Mouse (Mus musculus) heart, embryonic 11.5 days (tissue): Measurements from ENCODE around the gene Nucks1. TPM values are rescaled to one million over a fixed set of nuclear protein-coding genes. Genes with fewer than 3 reads are reported as not detected.

Experiments used
- ATAC-seq: fragments of 200-750 bp; cut with Nextera tagmentation; replicated peaks from 2 replicates; pipeline ENCODE4 v1.8.0; 2017; ENCODE audit warnings: moderate library complexity; ENCODE audit not compliant: insufficient number of reproducible peaks, low FRiP score, low TSS enrichment
- H3K27ac ChIP-seq: fragments of 300-500 bp; sonication (generic); 2 replicates; pipeline ENCODE4 v1.5.1; 2014; ENCODE audit warnings: mild to moderate bottlenecking, low read depth, low read length
- H3K27me3 ChIP-seq: fragments of 300-500 bp; sonication (generic); 2 replicates; pipeline ENCODE4 v1.6.1; 2014; ENCODE audit warnings: mild to moderate bottlenecking, low read length, mixed read lengths; ENCODE audit not compliant: control insufficient read depth, insufficient read depth
- H3K36me3 ChIP-seq: fragments of 300-500 bp; sonication (generic); 2 replicates; pipeline ENCODE4 v1.6.1; 2014; ENCODE audit warnings: mild to moderate bottlenecking, low read length, moderate library complexity, mixed read lengths; ENCODE audit not compliant: control insufficient read depth, insufficient read depth
- H3K4me1 ChIP-seq: fragments of 300-500 bp; sonication (generic); 2 replicates; pipeline ENCODE4 v1.6.1; 2014; ENCODE audit warnings: low read length; ENCODE audit not compliant: control insufficient read depth, insufficient read depth
- H3K4me2 ChIP-seq: fragments of 300-500 bp; sonication (generic); 2 replicates; pipeline ENCODE4 v1.6.1; 2014; ENCODE audit warnings: mild to moderate bottlenecking, moderate library complexity
- H3K4me3 ChIP-seq: fragments of 300-500 bp; sonication (generic); 2 replicates; pipeline ENCODE4 v1.5.1; 2014; ENCODE audit warnings: low read depth, low read length
- H3K9ac ChIP-seq: fragments of 300-500 bp; sonication (generic); 2 replicates; pipeline ENCODE4 v1.6.1; 2014; ENCODE audit warnings: mild to moderate bottlenecking, low read depth, low read length, moderate library complexity
- H3K9me3 ChIP-seq: fragments of 300-500 bp; sonication (generic); replicated peaks from 2 replicates; pipeline ENCODE4 v1.6.1; 2016; ENCODE audit warnings: low read length; ENCODE audit not compliant: control insufficient read depth
- WGBS: fragments of 180-500 bp; shearing (Covaris S2); extraction: QIAGEN DNeasy Blood & Tissue Kit; methylation state at CpG from one replicate; pipeline ENCODE4 v1.1.7; 2014; ENCODE audit not compliant: insufficient replicate concordance; 5-methylcytosine and 5-hydroxymethylcytosine counted together
- polyA plus RNA-seq: library from polyadenylated mRNA; unstranded; fragments of >200 nt; fragmentation: Nextera tagmentation; extraction: Ambion mirVana; gene quantifications from 2 replicates; pipeline ENCODE4 v1.2.1, GENCODE M21; 2014

Gene Nucks1
- polyA plus RNA-seq, 1 experiment from 2014 or later = 36.1 TPM

DNA sequence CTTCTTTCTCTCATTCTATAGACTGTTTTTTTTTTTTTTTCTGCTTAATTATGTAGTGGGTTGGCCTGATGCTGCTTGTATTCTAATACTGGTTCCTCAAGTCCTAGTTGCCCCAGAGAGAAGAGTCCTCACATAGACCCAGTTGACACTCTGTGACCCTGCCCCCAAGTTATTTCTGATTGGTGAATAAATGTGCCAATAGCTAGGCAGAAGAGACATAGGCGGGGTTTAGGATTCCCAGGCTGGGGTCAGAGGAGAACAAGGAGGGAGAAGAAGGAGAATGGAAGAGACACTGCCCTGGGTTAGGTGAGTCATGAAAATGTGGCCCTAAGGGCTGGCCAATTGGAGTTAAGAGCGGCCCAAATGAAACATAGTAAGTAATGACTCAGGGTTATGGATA is 30.5 kb upstream of the Nucks1 start:
- H3K27me3 ChIP-seq = no peaks in the 10 kb centered on the region
- H3K27ac ChIP-seq = no peak overlapping the region
- H3K9me3 ChIP-seq = no peaks in the 10 kb centered on the region
- WGBS = 63% methylated on average over 2 of the region's 2 CpGs
- ATAC-seq = no peak
- H3K4me3 ChIP-seq = no peak overlapping the region
- H3K9ac ChIP-seq = no peak overlapping the region
- H3K4me1 ChIP-seq = no peaks in the 10 kb centered on the region
- no peaks in the 10 kb centered on the region for H3K36me3 ChIP-seq
- H3K4me2 ChIP-seq = no peak overlapping the region

DNA sequence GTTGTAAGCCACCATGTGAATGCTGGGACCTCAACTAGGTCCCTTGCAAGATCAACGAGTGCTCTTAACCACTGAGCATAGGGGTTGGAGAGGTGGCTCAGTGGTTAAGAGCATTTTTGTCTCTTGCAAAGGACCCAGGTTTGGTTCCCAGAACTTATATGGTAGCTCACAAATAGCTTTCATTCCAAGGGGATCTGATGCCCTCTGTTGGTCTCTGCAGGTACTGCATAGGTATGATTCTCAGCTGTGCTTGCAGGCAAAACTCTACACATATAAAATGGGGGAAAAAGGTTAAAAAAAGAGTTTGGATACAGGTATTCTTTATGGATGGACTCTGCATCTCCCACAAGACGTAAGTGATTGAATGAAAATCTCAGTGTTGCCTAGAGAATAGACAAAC is 27.5 kb upstream of the Nucks1 start:
- WGBS = 43% methylated on average over 2 of the region's 2 CpGs
- Histone ChIP-seq H3K36me3 (no peaks in the 10 kb centered on the region), H3K4me3 (no peak overlapping the region), H3K27me3 (no peaks in the 10 kb centered on the region), H3K27ac (no peak overlapping the region), H3K4me1 (no peaks in the 10 kb centered on the region), H3K9me3 (no peaks in the 10 kb centered on the region), H3K4me2 (no peak overlapping the region), H3K9ac (no peak overlapping the region)
- no peak for ATAC-seq

DNA sequence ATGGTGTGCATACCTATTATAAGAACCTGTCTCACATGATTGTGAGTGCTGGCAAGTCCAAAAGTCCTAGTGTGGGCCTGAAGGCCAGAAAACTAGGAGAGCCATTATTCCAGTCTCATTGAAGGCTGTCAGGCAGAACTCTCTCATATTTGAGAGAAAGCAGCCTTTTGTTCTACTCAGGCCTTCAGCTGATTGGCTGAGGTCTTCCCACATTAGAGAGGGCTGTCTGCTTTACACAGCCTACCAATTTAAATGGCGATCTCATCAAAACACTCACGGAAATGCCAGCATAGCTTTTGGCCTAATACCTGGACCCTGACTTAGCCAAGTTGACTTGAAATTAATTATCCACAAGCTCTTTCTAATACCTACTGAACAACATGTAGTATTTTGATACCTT is 24.2 kb upstream of the Nucks1 start:
- H3K27me3 ChIP-seq = no peaks in the 10 kb centered on the region
- H3K9me3 ChIP-seq = no peaks in the 10 kb centered on the region
- H3K4me2 ChIP-seq = no peak overlapping the region
- H3K27ac ChIP-seq = no peak overlapping the region
- H3K4me1 ChIP-seq = no peaks in the 10 kb centered on the region
- H3K36me3 ChIP-seq = no peaks in the 10 kb centered on the region
- no peak for ATAC-seq
- 67% methylated on average over 2 of the region's 2 CpGs for WGBS
- H3K4me3 ChIP-seq = no peak overlapping the region
- H3K9ac ChIP-seq = no peak overlapping the region

DNA sequence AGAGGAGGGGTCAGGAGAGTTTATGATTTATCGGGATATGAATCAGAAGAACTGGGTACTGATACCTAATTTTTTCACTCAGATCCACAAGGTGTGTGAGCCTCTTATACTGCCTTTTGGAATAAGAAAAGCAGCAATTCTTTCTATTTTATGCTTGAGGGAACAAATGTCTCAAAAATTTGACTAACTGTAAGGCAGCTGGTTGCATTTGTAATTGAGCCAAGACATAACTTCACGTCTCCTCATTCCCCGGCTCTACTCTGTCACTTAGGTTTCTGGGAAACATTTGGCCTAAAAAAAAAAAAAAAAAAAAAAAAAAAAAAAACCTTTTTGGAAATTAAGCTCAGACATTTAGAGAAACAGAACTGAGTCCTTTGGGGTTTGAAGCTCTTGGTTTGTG is 23.7 kb upstream of the Nucks1 start:
- no peaks in the 10 kb centered on the region for H3K9me3 ChIP-seq
- H3K4me1 ChIP-seq = no peaks in the 10 kb centered on the region
- H3K27me3 ChIP-seq = no peaks in the 10 kb centered on the region
- H3K36me3 ChIP-seq = no peaks in the 10 kb centered on the region
- WGBS = 88% methylated on average over 3 of the region's 3 CpGs
- H3K4me2 ChIP-seq = no peak overlapping the region
- no peak overlapping the region for H3K4me3 ChIP-seq
- no peak overlapping the region for H3K27ac ChIP-seq
- no peak for ATAC-seq
- H3K9ac ChIP-seq = no peak overlapping the region

DNA sequence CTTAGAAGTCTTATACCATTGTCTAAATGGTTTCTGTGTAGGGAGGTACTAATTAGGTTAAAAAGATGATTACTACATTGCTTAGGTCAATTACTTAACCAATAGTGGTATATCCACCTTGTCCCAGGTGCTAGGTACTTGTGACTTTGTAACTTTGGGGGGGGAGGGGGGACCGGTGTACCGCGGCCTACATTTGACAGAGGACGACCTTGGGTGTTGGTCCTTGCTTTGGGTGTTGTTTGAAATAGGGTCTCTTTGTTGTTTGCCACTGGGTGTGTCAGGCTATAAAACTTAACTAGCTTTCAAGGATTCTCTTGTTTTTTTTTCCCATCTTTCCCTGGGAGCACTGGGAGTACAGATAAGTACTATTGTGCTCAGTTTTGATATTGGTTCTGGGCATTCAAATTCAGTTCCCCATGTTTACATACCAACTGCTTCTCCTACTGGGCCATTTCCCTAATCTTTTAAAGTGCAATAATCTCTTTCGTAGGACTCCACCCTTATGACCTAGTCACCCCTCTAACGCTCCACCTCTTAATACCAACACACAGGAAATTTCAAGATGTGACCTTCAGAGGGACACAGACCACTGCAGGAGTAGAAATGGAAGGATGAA is 20.2 kb upstream of the Nucks1 start:
- no peak for ATAC-seq
- Histone ChIP-seq H3K36me3 (no peaks in the 10 kb centered on the region), H3K4me2 (no peak overlapping the region), H3K27ac (no peak overlapping the region), H3K4me3 (no peak overlapping the region), H3K27me3 (no peaks in the 10 kb centered on the region), H3K9me3 (no peaks in the 10 kb centered on the region), H3K4me1 (no peaks in the 10 kb centered on the region), H3K9ac (no peak overlapping the region)
- 66% methylated on average over 6 of the region's 6 CpGs for WGBS

DNA sequence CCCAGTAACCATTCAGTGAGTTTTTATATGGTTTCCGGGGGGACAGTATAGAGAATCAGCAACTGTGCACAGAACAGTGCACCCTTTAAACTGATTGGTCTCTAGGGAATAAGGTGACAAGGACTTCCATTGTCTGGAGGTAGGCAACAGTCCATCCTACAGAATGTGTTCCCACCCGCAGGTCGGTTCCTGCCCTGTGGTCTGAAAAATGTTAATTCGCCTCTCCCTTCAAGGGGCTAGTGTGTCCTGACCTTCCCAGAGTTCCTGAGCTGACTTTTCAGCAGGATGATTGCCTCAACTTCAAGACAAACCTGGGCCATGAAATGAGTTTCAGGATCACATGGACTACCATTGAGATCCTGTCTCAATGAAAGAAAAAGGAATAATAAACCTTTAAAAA is 18.9 kb upstream of the Nucks1 start:
- H3K4me1 ChIP-seq = no peaks in the 10 kb centered on the region
- H3K9ac ChIP-seq = no peak overlapping the region
- H3K4me3 ChIP-seq = no peak overlapping the region
- H3K27ac ChIP-seq = no peak overlapping the region
- H3K36me3 ChIP-seq = no peaks in the 10 kb centered on the region
- H3K27me3 ChIP-seq = no peaks in the 10 kb centered on the region
- ATAC-seq = no peak
- no peaks in the 10 kb centered on the region for H3K9me3 ChIP-seq
- WGBS = 63% methylated on average over 4 of the region's 4 CpGs
- no peak overlapping the region for H3K4me2 ChIP-seq

DNA sequence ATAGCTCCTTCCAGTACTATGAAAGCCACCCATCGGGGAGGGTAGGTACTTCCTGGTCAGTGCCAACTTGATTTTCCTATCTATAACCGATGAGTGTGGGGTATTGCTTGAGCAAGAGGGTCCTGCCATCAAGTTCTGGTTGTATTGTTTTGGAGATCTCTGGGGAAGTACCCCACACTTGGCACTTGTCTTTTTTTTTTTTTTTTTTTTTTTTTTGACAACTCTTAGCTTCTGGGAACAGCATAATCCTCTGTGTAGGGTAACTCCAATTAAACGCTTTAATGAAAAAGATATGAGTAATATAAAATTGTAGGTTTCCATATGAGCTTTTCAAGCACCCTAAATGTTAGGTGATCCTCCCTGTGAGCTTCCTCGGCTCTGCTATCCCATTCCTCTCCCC is 7.7 kb upstream of the Nucks1 start:
- Histone ChIP-seq H3K4me3 (no peak overlapping the region), H3K9me3 (no peaks in the 10 kb centered on the region), H3K9ac (no peak overlapping the region), H3K27ac (no peak overlapping the region), H3K36me3 (no peaks in the 10 kb centered on the region), H3K27me3 (no peaks in the 10 kb centered on the region), H3K4me1 (no peaks in the 10 kb centered on the region), H3K4me2 (no peak overlapping the region)
- WGBS = 75% methylated on average over 4 of the region's 4 CpGs
- ATAC-seq = no peak

DNA sequence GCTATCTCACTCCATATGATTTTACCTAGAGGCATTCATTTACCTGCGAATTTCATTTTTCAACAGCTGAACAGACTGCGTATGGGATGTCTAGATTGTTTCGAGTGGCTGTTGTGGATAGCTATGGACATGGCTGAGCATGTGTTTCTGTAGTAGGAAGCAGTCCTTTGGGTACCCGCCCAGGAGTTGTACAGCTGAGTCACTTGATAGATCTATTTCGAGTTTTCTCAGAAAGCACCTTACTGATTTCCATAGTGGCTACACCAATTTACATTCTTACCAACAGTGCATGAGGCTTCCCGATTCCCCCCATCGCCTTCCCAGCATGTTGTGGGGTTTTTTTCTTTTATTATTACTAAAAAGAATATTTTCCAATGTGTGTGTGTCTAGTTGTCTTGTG is 7.1 kb upstream of the Nucks1 start:
- Histone ChIP-seq H3K4me2 (no peak overlapping the region), H3K4me3 (no peak overlapping the region), H3K27ac (no peak overlapping the region), H3K4me1 (no peaks in the 10 kb centered on the region), H3K36me3 (no peaks in the 10 kb centered on the region), H3K9ac (no peak overlapping the region), H3K27me3 (no peaks in the 10 kb centered on the region), H3K9me3 (no peaks in the 10 kb centered on the region)
- WGBS = 81% methylated on average over 7 of the region's 7 CpGs
- ATAC-seq = no peak

DNA sequence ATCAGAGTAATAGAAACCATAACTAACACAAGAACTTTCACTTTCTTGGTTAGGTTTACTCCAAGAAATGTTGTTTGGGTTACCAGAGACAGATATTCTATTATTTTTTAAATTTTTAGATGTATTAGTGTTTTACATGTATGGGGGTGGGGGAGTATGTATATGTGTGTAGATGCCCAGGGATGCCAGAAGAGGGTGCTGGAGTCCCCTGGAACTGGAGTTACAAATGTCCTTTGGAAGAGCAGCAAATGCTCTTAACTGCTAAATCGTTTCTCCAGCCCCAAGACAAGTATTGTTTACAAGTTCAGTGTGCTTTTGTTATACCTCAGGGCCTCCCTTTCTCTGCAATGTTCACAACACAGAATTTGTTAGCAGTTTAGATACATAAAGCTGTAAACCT is 4.8 kb upstream of the Nucks1 start:
- no peak for ATAC-seq
- Histone ChIP-seq H3K4me2 (no peak overlapping the region), H3K4me3 (no peak overlapping the region), H3K36me3 (no peaks in the 10 kb centered on the region), H3K9ac (no peak overlapping the region), H3K27ac (no peak overlapping the region), H3K9me3 (no peaks in the 10 kb centered on the region), H3K4me1 (no peaks in the 10 kb centered on the region), H3K27me3 (0 out of 2 replicates have a peak, but pooled peaks cover 3% of the 10 kb centered on the region)
- WGBS = 23% methylated on average over 1 of the region's 1 CpGs
